Mouse (Mus musculus) small intestine, adult 2 months (tissue): ENCODE data around the gene Dock10.

ENCODE experiments used
- CTCF ChIP-seq: fragments of 200-500 bp; IDR thresholded peaks from 2 replicates; pipeline ENCODE4 v1.5.1; 2012; ENCODE audit warnings: low read depth, mild to moderate bottlenecking, control low read depth, inconsistent platforms, low read length, moderate library complexity, mixed read lengths; ENCODE audit not compliant: insufficient replicate concordance, insufficient read length; ENCODE audit errors: extremely low read depth
- POLR2A ChIP-seq: fragments of 200-500 bp; IDR thresholded peaks from 2 replicates; pipeline ENCODE4 v1.6.1; 2012; ENCODE audit warnings: low read depth, mild to moderate bottlenecking, control low read depth, inconsistent platforms, low read length, moderate library complexity

GRCm38 (mm10) chr1:80639553-80639952 is 118.8 kb downstream of the Dock10 start:
- TF ChIP-seq CTCF (no peak), POLR2A (no peak)
